Mouse (Mus musculus): ENCODE data around the gene Proser3. TPM values are rescaled to one million over a fixed set of nuclear protein-coding genes. Genes with fewer than 3 reads are reported as not detected.

The Proser3 gene
- polyA plus RNA-seq, 1 experiment: not detected

DNA sequence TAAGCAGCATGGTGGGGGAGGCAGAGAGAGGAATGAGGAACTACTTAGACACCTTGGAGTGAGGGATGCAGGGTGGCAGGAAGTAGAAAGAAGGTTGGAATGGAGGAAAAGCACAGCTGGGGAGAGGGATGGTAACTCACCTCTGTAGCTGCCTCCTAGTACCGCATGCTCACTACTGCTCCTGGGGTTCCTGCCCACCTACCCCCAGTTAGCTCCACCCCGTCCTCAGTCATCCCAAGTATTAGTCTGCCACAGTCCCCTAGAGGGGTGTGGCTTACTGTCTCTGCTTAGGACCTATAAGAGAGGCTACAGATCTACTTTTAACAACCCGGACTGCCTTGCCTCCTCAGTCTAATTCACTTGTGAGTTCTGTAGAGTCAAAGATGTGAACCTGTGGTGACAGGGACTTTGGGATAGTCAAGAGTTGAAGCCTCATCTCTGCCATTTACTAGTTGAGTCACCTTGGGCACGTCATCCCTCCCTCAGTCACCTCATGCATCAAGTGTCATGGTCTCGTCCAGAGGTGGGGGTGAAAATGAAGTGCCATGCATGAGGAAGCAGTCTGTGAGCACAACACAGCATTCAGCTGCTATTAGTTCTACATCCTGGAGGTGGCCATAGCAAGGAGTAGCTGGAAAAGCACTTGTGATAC, 40.8 kb upstream of the Proser3 start:
- WGBS: 69% methylated on average over 5 of the region's 5 CpGs
- TF ChIP-seq CTCF (IDR thresholded peaks at IDR 0.05; ENCODE audit: insufficient read depth, low read depth, low read length) (no peak), POLR2A (IDR thresholded peaks at IDR 0.05; ENCODE audit: insufficient read depth, low read depth, low read length) (no peak)
- H3K4me3 ChIP-seq (ENCODE audit: insufficient read depth, low read depth, low read length): no peak overlapping the region
- H3K27ac ChIP-seq (ENCODE audit: insufficient read depth, low read depth, low read length): no peak overlapping the region
- peaks cover 5% of the 10 kb centered on the region for H3K4me1 ChIP-seq (ENCODE audit: control insufficient read depth, insufficient read depth, low read length)

GRCm38 (mm10) chr7:30591605-30591951, 39.5 kb upstream of the Proser3 start:
- H3K27ac ChIP-seq (ENCODE audit: insufficient read depth, low read depth, low read length): no peak overlapping the region
- H3K4me1 ChIP-seq (ENCODE audit: control insufficient read depth, insufficient read depth, low read length): peaks cover 11% of the 10 kb centered on the region
- WGBS: 40% methylated on average over 4 of the region's 4 CpGs
- no peak for TF ChIP-seq CTCF (IDR thresholded peaks at IDR 0.05; ENCODE audit: insufficient read depth, low read depth, low read length)
- TF ChIP-seq POLR2A (IDR thresholded peaks at IDR 0.05; ENCODE audit: insufficient read depth, low read depth, low read length): no peak
- H3K4me3 ChIP-seq (ENCODE audit: insufficient read depth, low read depth, low read length): no peak overlapping the region

- no peak for TF ChIP-seq POLR2A (IDR thresholded peaks at IDR 0.05; ENCODE audit: insufficient read depth, low read depth, low read length)
- no peak for TF ChIP-seq CTCF (IDR thresholded peaks at IDR 0.05; ENCODE audit: insufficient read depth, low read depth, low read length)
- 87% methylated on average over 9 of the region's 9 CpGs for whole genome bisulfite sequencing
- Histone ChIP-seq H3K4me1 (ENCODE audit: control insufficient read depth, insufficient read depth, low read length) (peaks cover 16% of the 10 kb centered on the region), H3K4me3 (ENCODE audit: insufficient read depth, low read depth, low read length) (no peak overlapping the region), H3K27ac (ENCODE audit: insufficient read depth, low read depth, low read length) (no peak overlapping the region)
Measured at GRCm38 (mm10) chr7:30590927-30591604, 39.0 kb upstream of the Proser3 start.

DNA sequence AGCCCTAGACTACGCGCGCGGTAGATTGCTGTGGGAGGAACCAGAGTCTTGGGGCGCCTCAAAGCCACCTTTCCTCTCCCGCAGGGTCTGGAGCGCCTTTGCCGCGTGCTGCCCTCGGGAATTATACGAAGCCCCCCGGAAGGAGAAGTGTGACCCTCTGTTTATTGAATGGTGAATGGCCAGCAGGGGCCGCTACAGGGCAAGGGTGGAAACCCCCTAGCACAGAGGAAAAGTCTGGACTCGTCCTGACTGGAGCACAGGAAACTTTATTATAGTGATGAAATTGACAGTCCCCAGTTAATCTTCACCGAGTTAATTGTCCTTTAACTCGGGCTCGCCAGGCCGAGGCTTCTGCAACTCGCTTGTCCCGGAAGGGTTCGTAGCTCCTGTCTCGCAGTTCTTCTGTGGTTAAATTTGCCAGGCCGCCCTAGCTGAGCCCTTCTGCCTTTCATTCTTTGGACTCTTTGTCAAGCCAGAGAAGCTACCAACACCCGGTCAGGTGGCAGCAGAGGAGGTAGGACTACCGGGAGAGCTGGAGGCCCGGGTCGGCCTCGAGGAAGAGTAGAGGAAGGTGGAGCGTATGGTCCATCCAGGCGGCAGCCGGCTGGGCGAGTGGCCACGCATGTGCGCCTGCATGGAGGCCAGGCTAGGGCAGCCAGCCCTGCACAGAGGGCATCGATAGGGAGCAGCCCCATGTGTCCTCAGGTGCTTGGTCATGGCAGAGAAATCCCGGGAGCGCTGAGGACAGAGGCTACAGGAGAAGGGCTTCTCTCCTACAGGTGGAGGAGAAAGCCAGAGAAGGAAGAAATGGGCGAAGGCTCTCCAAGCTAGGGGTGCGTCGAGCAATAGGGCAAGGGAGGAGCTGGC, 37.6 kb upstream of the Proser3 start:
- Histone ChIP-seq H3K27ac (ENCODE audit: insufficient read depth, low read depth, low read length) (peak overlapping the region; percentile 43), H3K4me3 (ENCODE audit: insufficient read depth, low read depth, low read length) (peak overlapping the region; percentile 85), H3K4me1 (ENCODE audit: control insufficient read depth, insufficient read depth, low read length) (peaks cover 19% of the 10 kb centered on the region)
- WGBS: 26% methylated on average over 40 of the region's 40 CpGs
- TF ChIP-seq CTCF (IDR thresholded peaks at IDR 0.05; ENCODE audit: insufficient read depth, low read depth, low read length) (peak; percentile 87), POLR2A (IDR thresholded peaks at IDR 0.05; ENCODE audit: insufficient read depth, low read depth, low read length) (no peak)

GRCm38 (mm10) chr7:30588676-30589434, 36.8 kb upstream of the Proser3 start, which contains the start of gene Kmt2b:
Gene Kmt2b (minus strand): TSS chr7:30588726.
- TF ChIP-seq CTCF (IDR thresholded peaks at IDR 0.05; ENCODE audit: insufficient read depth, low read depth, low read length): no peak
- TF ChIP-seq POLR2A (IDR thresholded peaks at IDR 0.05; ENCODE audit: insufficient read depth, low read depth, low read length): no peak
- H3K27ac ChIP-seq (ENCODE audit: insufficient read depth, low read depth, low read length): peak within 1 kb of the TSS; percentile 43
- H3K4me3 ChIP-seq (ENCODE audit: insufficient read depth, low read depth, low read length): peak within 1 kb of the TSS; percentile 85
- H3K4me1 ChIP-seq (ENCODE audit: control insufficient read depth, insufficient read depth, low read length): peaks cover 19% of the 10 kb centered on the region
- under 1% methylated on average over 63 of the region's 68 CpGs for WGBS

DNA sequence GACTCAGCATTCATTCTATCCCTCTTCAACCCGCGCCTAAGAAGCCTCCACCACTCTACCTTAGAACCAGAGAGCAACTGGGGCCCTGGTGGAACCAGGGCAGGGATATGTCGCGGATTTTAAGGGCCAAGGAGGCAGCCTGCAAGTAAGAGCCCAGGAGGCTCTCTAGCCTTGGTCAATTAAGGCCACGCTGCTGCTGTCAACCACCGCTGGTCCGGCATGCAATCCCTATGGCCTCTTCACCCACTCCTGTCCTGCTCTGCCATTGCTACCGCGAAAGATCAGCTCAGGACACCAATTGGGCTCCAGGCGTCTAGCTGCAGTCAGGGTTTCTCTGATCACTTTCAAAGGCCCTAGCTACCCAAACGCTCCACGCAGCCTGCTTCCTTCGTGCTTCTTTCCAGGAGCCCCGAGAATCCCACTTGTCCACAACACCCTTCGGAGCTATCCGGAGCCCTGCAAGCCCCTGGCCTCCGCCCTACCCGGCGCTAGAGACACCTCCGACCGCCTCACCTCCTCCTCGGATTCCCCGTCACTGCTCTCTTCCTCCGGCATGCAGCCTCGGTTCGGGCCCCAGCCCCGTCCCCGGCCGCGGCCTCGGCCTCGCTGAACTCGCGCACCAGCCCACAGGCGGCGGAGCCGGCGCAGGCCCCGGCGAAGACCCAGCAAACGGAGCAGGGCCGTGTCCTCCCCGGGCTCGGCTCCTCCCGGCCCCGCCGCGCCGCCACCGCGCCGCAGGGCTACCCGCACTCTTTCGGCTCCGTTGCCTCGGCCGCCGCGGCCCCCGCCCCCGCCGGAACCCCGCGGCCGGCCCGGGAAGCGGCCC, 36.0 kb upstream of the Proser3 start:
- Histone ChIP-seq H3K4me3 (ENCODE audit: insufficient read depth, low read depth, low read length) (peak overlapping the region; percentile 85), H3K4me1 (ENCODE audit: control insufficient read depth, insufficient read depth, low read length) (peaks cover 19% of the 10 kb centered on the region), H3K27ac (ENCODE audit: insufficient read depth, low read depth, low read length) (peak overlapping the region; percentile 32; the same call in 1 of the 2 replicates)
- no peak for TF ChIP-seq POLR2A (IDR thresholded peaks at IDR 0.05; ENCODE audit: insufficient read depth, low read depth, low read length)
- no peak for TF ChIP-seq CTCF (IDR thresholded peaks at IDR 0.05; ENCODE audit: insufficient read depth, low read depth, low read length)
- 1% methylated on average over 67 of the region's 67 CpGs for WGBS

GRCm38 (mm10) chr7:30586455-30587020, 34.4 kb upstream of the Proser3 start:
- TF ChIP-seq POLR2A (IDR thresholded peaks at IDR 0.05; ENCODE audit: insufficient read depth, low read depth, low read length): no peak
- no peak for TF ChIP-seq CTCF (IDR thresholded peaks at IDR 0.05; ENCODE audit: insufficient read depth, low read depth, low read length)
- Histone ChIP-seq H3K4me3 (ENCODE audit: insufficient read depth, low read depth, low read length) (no peak overlapping the region), H3K27ac (ENCODE audit: insufficient read depth, low read depth, low read length) (no peak overlapping the region), H3K4me1 (ENCODE audit: control insufficient read depth, insufficient read depth, low read length) (peaks cover 19% of the 10 kb centered on the region)
- 80% methylated on average over 28 of the region's 28 CpGs for WGBS

Data from olfactory bulb, adult 2 months (tissue).